Mouse (Mus musculus): ENCODE measurements at regions not wholly inside any gene's neighbourhood (a gene's known extent, or its start where the extent isn't known, plus 50 kb on each side); places are given as distances from the start of the nearest gene placed in this dataset.

DNA sequence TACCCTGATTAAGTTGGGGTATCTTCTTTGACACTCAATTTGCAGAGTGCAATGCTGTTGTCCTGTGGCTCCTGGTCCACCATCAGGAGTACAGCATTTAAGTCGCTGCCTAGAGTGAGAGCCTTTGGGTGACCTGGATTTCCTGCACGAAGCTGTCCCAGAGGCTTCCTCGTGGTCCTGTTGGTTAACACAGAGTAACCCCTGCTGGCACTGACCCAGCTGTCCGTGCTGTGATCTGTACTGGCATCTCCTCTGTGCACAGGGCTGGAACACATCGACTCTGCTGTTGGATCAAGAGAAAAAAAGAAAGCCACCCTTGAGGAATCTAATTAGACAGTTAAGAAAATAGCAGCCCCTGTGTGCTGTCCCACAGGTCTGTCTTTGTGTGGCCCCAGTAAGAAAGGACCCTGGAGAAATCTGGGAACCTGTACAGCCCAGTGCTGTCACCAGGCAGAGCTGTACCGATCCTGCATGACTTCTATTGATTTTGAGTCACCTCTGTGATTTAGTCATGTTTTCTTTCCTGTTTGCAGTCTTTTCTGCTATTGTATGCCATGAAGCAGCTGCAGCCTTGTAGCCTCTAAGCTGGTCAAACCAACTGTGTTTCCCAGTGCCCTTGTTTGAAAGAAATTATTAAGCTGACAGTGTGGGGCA lies 63.3 kb upstream of the Shh start:
- Histone ChIP-seq H3K4me2 (no peak overlapping the region), H3K9ac (no peak overlapping the region)

GRCm38 (mm10) chr5:28526435-28526834 lies 59.4 kb upstream of the Shh start:
- H3K4me3 ChIP-seq, result no peak overlapping the region
- H3K9ac ChIP-seq, result no peak overlapping the region
- H3K36me3 ChIP-seq, result no peaks in the 10 kb centered on the region
- ATAC-seq (replicated peaks; ENCODE audit: insufficient number of reproducible peaks, insufficient read depth, low FRiP score, low read depth), result no peak
- H3K9me3 ChIP-seq (replicated peaks), result no peaks in the 10 kb centered on the region
- no peak overlapping the region for H3K27ac ChIP-seq
- WGBS, result 76% methylated on average over 3 of the region's 3 CpGs
- no peak overlapping the region for H3K4me2 ChIP-seq
- no peaks in the 10 kb centered on the region for H3K27me3 ChIP-seq
- H3K4me1 ChIP-seq (replicated peaks), result peaks cover 2% of the 10 kb centered on the region

More for the DNA sequence above, 63.3 kb upstream of the Shh start:
- Histone ChIP-seq H3K4me3 (no peak overlapping the region), H3K9me3 (replicated peaks) (no peaks in the 10 kb centered on the region), H3K36me3 (no peaks in the 10 kb centered on the region), H3K27me3 (no peaks in the 10 kb centered on the region), H3K27ac (no peak overlapping the region), H3K4me1 (replicated peaks) (no peaks in the 10 kb centered on the region)
- WGBS, result 49% methylated on average over 6 of the region's 6 CpGs
- no peak for ATAC-seq (replicated peaks; ENCODE audit: insufficient number of reproducible peaks, insufficient read depth, low FRiP score, low read depth)

DNA sequence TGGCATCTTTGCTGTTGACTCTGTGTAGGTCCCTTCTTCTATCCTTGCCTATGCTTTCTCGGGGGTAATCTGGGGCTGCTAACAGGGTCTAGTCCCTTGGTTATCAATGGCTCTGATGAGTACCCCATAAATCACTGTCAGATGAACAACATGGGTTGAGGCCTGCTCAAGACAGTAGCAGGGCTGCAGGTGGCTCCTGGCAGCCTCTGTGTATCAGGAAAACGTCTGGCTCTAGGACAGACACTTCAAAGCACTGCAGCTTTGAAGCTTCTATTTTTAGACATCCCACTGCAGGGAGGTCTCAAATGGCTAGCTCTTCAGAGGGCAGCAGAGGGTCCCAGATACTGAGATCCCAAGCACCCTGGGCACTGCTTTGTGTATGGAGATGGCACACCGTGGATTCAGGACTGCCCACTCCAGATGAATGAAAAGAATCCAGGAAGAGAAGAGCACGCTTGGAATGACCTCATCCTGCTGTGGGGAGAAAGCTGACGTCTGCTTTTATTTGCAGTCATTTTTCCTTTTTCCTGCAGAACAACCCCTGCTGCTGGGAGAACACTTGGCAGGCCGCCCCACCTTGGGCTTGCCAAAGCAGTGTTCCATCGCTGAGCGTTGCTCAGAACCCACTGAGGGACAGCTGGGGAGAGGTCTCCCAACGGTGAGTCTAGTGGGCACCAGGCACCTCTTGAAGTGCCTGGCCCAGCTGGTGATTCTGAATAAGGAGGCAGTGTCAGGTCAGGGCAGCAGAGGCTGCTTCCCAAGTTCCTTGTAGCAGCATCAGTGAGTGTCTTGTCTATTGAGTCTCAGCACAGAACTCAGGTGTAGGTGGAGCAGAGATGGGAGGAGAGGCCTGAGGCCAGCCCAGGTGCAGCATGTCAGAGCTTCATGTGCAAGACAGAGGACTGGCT lies 54.0 kb upstream of the Shh start:
- H3K4me3 ChIP-seq, result no peak overlapping the region
- H3K9ac ChIP-seq, result no peak overlapping the region
- 13% methylated on average over 9 of the region's 9 CpGs for WGBS
- H3K4me2 ChIP-seq, result peak overlapping the region; percentile 46
- no peaks in the 10 kb centered on the region for H3K36me3 ChIP-seq
- H3K4me1 ChIP-seq (replicated peaks), result peaks cover 12% of the 10 kb centered on the region
- H3K9me3 ChIP-seq (replicated peaks), result no peaks in the 10 kb centered on the region
- peak overlapping the region; percentile 51; the same call in 1 of the 2 replicates for H3K27ac ChIP-seq
- no peaks in the 10 kb centered on the region for H3K27me3 ChIP-seq
- peak; percentile 50 for ATAC-seq (replicated peaks; ENCODE audit: insufficient number of reproducible peaks, insufficient read depth, low FRiP score, low read depth)

GRCm38 (mm10) chr5:28519059-28519543 lies 52.0 kb upstream of the Shh start:
- Histone ChIP-seq H3K4me3 (no peak overlapping the region), H3K36me3 (no peaks in the 10 kb centered on the region), H3K4me2 (no peak overlapping the region), H3K27ac (no peak overlapping the region), H3K27me3 (no peaks in the 10 kb centered on the region), H3K9me3 (replicated peaks) (no peaks in the 10 kb centered on the region), H3K4me1 (replicated peaks) (peaks cover 12% of the 10 kb centered on the region), H3K9ac (no peak overlapping the region)
- ATAC-seq (replicated peaks; ENCODE audit: insufficient number of reproducible peaks, insufficient read depth, low FRiP score, low read depth), result no peak
- WGBS, result 86% methylated on average over 3 of the region's 3 CpGs

All from heart, embryonic 15.5 days (tissue).